In the genomic region with DNA sequence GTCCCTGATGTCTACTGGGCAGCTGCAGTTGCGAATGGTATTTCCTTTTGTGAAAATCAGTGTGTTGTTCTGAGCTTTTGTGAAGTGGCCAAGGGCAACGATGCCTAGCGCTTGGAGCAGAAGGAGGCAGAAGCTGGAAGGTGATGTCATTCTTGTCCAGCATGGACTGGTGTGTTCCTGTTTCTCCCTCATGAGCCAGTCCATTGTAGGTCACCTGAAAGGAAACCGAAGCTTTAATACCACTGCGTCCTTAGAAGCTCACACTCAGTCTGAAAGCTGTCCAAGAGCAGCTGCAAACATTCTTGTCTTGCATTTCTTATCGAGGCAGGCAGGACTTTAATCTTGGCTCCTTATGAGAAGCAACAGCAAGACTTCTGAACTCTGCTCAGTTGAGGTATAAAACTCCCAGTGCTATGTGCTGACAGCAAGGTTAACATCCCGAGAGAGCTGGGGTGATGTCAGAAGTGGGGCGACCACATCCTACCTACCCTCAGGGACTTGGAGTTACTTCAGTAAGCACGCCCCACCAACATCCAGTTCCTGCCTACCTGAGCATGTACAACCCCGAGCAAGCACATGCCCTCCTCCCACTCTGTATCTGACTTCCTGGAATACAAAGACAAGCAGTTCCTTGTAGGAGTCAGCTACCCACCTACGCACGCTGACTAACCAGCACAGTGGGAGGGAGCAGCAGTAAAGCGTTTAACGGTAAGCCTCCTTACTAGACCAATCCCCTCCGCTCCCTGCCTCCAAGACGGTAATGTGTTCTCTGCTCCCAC, we compare ENCODE assay signal across 8 mouse cellular contexts. TPM values are rescaled to one million over a fixed set of nuclear protein-coding genes. Genes with fewer than 3 reads are reported as not detected.
DNase-seq lines count a peak whose midpoint lies in the region; ATAC-seq lines count a peak whose summit lies in the region.

No protein-coding gene starts in this region.

- no peak overlapping the region for H3K4me3 ChIP-seq in forebrain, embryonic 11.5 days (ENCODE audit: low read depth, low read length)
- H3K4me3 ChIP-seq in forebrain, embryonic 10.5 days, result no peak overlapping the region
- no peak overlapping the region for H3K4me3 ChIP-seq in stomach, embryonic 15.5 days (replicated peaks)
- no peak overlapping the region for H3K4me3 ChIP-seq in hindbrain, embryonic 14.5 days (replicated peaks; ENCODE audit: low read length)

- H3K27me3 ChIP-seq in forebrain, embryonic 11.5 days (ENCODE audit: control insufficient read depth, insufficient read depth, low read length), result no peaks in the 10 kb centered on the region
- peaks cover 12% of the 10 kb centered on the region for H3K27me3 ChIP-seq in forebrain, embryonic 10.5 days (ENCODE audit: poor library complexity, severe bottlenecking)
- no peaks in the 10 kb centered on the region for H3K27me3 ChIP-seq in stomach, embryonic 15.5 days (replicated peaks)
- H3K27me3 ChIP-seq in hindbrain, embryonic 14.5 days (ENCODE audit: control insufficient read depth, insufficient read depth, low read length), result no peaks in the 10 kb centered on the region

- peak; percentile 43 for DNase-seq in forebrain, embryonic 11.5 days (ENCODE audit: low spot score)
- no peak for DNase-seq in forebrain, embryonic 10.5 days (ENCODE audit: extremely low spot score, low spot score)
- DNase-seq in B cell, adult 2 months, result peak; percentile 48 to 62
- DNase-seq in fibroblast of lung, adult 2 months (ENCODE audit: low read depth), result peak; percentile 54
- DNase-seq in kidney, postnatal 25 days, result peak; percentile 20 to 68
- no peak for DNase-seq in cerebellum, postnatal 36 days
- DNase-seq in hindbrain, embryonic 14.5 days (ENCODE audit: low spot score), result no peak

- H3K27ac ChIP-seq in forebrain, embryonic 11.5 days (ENCODE audit: low read depth, low read length), result no peak overlapping the region
- H3K27ac ChIP-seq in forebrain, embryonic 10.5 days, result no peak overlapping the region
- 0 out of 2 replicates have a peak overlapping the region, but pooled peaks have one; percentile 26 for H3K27ac ChIP-seq in stomach, embryonic 15.5 days
- H3K27ac ChIP-seq in hindbrain, embryonic 14.5 days, result no peak overlapping the region

- ATAC-seq in forebrain, embryonic 11.5 days (replicated peaks; ENCODE audit: low FRiP score), result no peak
- peak; percentile 77 for ATAC-seq in stomach, embryonic 15.5 days (ENCODE audit: insufficient read depth, low FRiP score, low read depth)
- no peak for ATAC-seq in hindbrain, embryonic 14.5 days (ENCODE audit: low FRiP score)

- no peak overlapping the region for H3K9ac ChIP-seq in forebrain, embryonic 11.5 days (ENCODE audit: low read length)
- no peak overlapping the region for H3K9ac ChIP-seq in stomach, embryonic 15.5 days
- no peak overlapping the region for H3K9ac ChIP-seq in hindbrain, embryonic 14.5 days

- no peaks in the 10 kb centered on the region for H3K9me3 ChIP-seq in forebrain, embryonic 11.5 days (ENCODE audit: control insufficient read depth, low read length)
- H3K9me3 ChIP-seq in forebrain, embryonic 10.5 days, result no peaks in the 10 kb centered on the region
- H3K9me3 ChIP-seq in stomach, embryonic 15.5 days, result no peaks in the 10 kb centered on the region
- H3K9me3 ChIP-seq in hindbrain, embryonic 14.5 days (ENCODE audit: control insufficient read depth, low read length), result no peaks in the 10 kb centered on the region

- H3K4me2 ChIP-seq in forebrain, embryonic 11.5 days (ENCODE audit: low read depth, low read length, severe bottlenecking), result no peak overlapping the region
- no peak overlapping the region for H3K4me2 ChIP-seq in stomach, embryonic 15.5 days
- no peak overlapping the region for H3K4me2 ChIP-seq in hindbrain, embryonic 14.5 days (replicated peaks)

- H3K4me1 ChIP-seq in forebrain, embryonic 11.5 days (replicated peaks; ENCODE audit: control insufficient read depth, insufficient read depth, low read length), result no peaks in the 10 kb centered on the region
- H3K4me1 ChIP-seq in forebrain, embryonic 10.5 days, result peaks cover 10% of the 10 kb centered on the region
- H3K4me1 ChIP-seq in stomach, embryonic 15.5 days, result no peaks in the 10 kb centered on the region
- no peaks in the 10 kb centered on the region for H3K4me1 ChIP-seq in hindbrain, embryonic 14.5 days (replicated peaks; ENCODE audit: control insufficient read depth, insufficient read depth, low read length)

- WGBS in forebrain, embryonic 11.5 days, result 58% methylated on average over 16 of the region's 16 CpGs
- WGBS in forebrain, embryonic 10.5 days, result 58% methylated on average over 16 of the region's 16 CpGs
- WGBS in stomach, embryonic 15.5 days, result 48% methylated on average over 16 of the region's 16 CpGs
- WGBS in hindbrain, embryonic 14.5 days, result 62% methylated on average over 16 of the region's 16 CpGs

- H3K36me3 ChIP-seq in forebrain, embryonic 11.5 days (ENCODE audit: control insufficient read depth, insufficient read depth, low read length), result no peaks in the 10 kb centered on the region
- no peaks in the 10 kb centered on the region for H3K36me3 ChIP-seq in forebrain, embryonic 10.5 days (replicated peaks)
- H3K36me3 ChIP-seq in stomach, embryonic 15.5 days, result no peaks in the 10 kb centered on the region
- H3K36me3 ChIP-seq in hindbrain, embryonic 14.5 days (replicated peaks; ENCODE audit: control insufficient read depth, insufficient read depth), result no peaks in the 10 kb centered on the region

RNA-seq across cellular contexts. Expression of a gene that starts 11.9 kb away (rescaled TPM):
- polyA plus RNA-seq in forebrain, embryonic 11.5 days (2014; fragmentation: Nextera tagmentation; extraction: Ambion mirVana), result 93.0 and 109 TPM in 2 replicates
- polyA plus RNA-seq in forebrain, embryonic 10.5 days (2016; fragmentation: Nextera tagmentation; extraction: Ambion mirVana), result 67.0 and 70.8 TPM in 2 replicates
- polyA plus RNA-seq in stomach, embryonic 15.5 days (2015; fragmentation: Nextera tagmentation; extraction: Ambion mirVana), result 49.8 and 52.7 TPM in 2 replicates
- 64.7 and 71.6 TPM in 2 replicates for polyA plus RNA-seq in hindbrain, embryonic 14.5 days (2014; fragmentation: Nextera tagmentation; extraction: Ambion mirVana)

RNA-seq across cellular contexts. Expression of a gene that starts 38.7 kb away (rescaled TPM):
- 0.17 TPM in 1 of 2 replicates, not detected in the other for polyA plus RNA-seq in forebrain, embryonic 11.5 days (2014; fragmentation: Nextera tagmentation; extraction: Ambion mirVana)
- 0.10 and 0.12 TPM in 2 replicates for polyA plus RNA-seq in forebrain, embryonic 10.5 days (2016; fragmentation: Nextera tagmentation; extraction: Ambion mirVana)
- 0.10 TPM in 1 of 2 replicates, not detected in the other for polyA plus RNA-seq in stomach, embryonic 15.5 days (2015; fragmentation: Nextera tagmentation; extraction: Ambion mirVana)
- 0.76 and 1.5 TPM in 2 replicates for polyA plus RNA-seq in hindbrain, embryonic 14.5 days (2014; fragmentation: Nextera tagmentation; extraction: Ambion mirVana)

RNA-seq across cellular contexts. Expression of a gene that starts 45.1 kb away (rescaled TPM):
- polyA plus RNA-seq in forebrain, embryonic 11.5 days (2014; fragmentation: Nextera tagmentation; extraction: Ambion mirVana), result 25.2 and 26.1 TPM in 2 replicates
- 12.2 and 12.8 TPM in 2 replicates for polyA plus RNA-seq in forebrain, embryonic 10.5 days (2016; fragmentation: Nextera tagmentation; extraction: Ambion mirVana)
- polyA plus RNA-seq in stomach, embryonic 15.5 days (2015; fragmentation: Nextera tagmentation; extraction: Ambion mirVana), result 12.3 and 14.3 TPM in 2 replicates
- 69.2 and 75.0 TPM in 2 replicates for polyA plus RNA-seq in hindbrain, embryonic 14.5 days (2014; fragmentation: Nextera tagmentation; extraction: Ambion mirVana)

Comparison
In these comparisons a context has a peak if more than half of its experiments do, and no peak if none do; other contexts are left out.
1. DNase-seq: peak in forebrain, embryonic 11.5 days (single experiment), B cell, adult 2 months (2 of 2), fibroblast of lung, adult 2 months (single experiment) and kidney, postnatal 25 days (2 of 2); none in forebrain, embryonic 10.5 days (single experiment), cerebellum, postnatal 36 days (0 of 2) and hindbrain, embryonic 14.5 days (single experiment).